Mouse (Mus musculus): ENCODE results near the gene Olfr981.
"Not testable (repeated sequence)": the region's sequence is repeated elsewhere in the genome, so short reads cannot be mapped to it uniquely, and the experiment has no call there.

Gene Olfr981

DNA sequence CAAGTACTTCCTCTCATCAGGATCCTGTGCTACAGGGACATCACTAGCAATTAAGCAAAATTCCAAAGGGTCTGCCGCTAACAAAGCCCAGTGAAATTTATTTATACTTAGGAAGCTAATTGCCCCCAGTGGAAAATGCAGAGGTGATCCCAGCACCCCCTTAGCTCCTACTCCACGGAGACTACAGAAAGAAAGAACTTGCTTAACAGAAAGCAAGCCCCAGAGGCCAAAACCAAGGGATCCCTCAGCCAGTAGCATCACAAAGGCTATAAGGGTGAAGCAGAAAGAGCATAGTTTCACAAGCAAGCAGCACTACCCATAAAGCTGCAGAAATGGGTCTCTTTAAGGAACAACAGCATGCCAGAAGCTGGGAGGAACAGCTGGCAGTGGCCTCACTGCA, at the start of gene Olfr981:
Gene Olfr981 (plus strand): TSS at position 301 of the 400 bp plus-strand sequence.
- no peak for DNase-seq

DNA sequence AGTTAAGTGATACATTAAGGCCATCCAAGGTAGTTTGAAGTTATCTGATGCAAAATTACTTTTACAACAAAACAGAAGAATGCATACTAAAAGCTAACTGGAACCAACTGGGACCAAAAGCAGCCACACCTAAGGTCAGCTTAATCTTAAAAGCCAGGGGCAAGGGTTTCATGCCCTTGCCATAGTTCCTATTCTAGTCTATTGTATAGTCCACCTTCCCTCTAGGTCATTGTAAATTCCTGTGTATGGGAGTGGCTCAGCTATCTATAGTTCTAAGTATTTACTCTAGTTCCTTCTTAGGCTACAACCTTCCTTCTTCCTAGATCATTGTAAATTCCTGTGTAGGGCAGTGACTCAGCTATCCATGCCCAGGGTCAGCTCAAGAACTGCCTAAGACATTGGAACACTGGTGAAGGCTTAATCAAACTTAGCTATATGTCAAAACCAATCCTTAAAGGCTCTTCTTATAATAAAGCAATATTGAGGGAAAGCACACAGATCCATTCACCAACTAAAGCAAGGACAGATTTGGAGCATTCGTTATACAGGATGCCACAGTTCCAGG, 44.6 kb upstream of the Olfr981 start:
- DNase-seq, result not testable (repeated sequence)

- DNase-seq, result no peak
Measured at GRCm38 (mm10) chr9:39991813-39992212, 29.5 kb upstream of the Olfr981 start, which contains the start of gene Olfr978. Olfr978 (plus strand) TSS chr9:39992113.

DNA sequence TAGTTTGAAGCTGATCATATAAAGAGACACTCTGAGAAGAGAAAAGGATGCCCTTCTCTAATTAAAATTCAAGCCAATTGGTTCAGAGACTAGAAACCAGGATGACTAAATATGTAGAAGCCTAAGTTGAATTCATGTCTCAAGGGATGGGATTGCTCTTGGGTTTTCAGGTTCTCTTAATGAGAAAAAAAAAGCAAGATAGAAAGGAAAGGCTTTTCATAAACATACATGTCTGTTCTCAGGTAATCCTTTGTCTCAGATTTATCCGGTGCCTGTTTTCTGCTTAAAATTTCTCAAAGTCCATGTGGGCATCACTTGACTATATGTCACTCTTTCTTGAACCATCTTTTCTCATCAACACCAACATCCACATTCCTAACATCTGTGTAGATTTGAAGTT, 17.9 kb upstream of the Olfr981 start, which contains the start of gene Olfr979:
Gene Olfr979 (minus strand): TSS at position 101 of the 400 bp plus-strand sequence.
- DNase-seq, result no peak

DNA sequence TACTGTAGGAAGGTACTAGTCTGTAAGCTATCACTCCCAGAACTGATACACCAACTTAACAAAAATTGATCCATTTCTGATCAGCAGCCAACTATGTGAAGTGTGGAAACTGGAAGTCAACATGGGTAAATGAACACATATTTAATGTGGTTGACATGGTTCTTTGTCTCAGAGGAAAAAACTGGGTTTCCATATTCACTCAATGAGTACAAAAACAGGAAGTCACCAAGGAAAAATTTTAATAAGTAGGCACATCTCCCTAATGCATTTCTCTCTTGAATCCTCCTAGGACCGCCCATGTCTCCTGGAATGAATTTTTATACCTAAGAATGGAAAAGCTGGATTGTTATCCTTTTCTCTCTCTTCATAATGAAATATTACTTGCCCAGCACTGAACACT, 11.8 kb upstream of the Olfr981 start, which contains the start of gene Olfr980:
Gene Olfr980 (minus strand): TSS at position 101 of the 400 bp plus-strand sequence.
- DNase-seq, result no peak

GRCm38 (mm10) chr9:40050138-40050537, 28.9 kb downstream of the Olfr981 start:
- DNase-seq, result no peak

- DNase-seq, result no peak
Measured at GRCm38 (mm10) chr9:40073529-40073928, 52.3 kb downstream of the Olfr981 start, which contains the start of gene Olfr982. Olfr982 (plus strand) TSS chr9:40073829.

Data from retina, postnatal 1 day (tissue).